Mouse (Mus musculus) fat pad, adult 2 months (tissue): ENCODE results near the gene Pnma5.
"Not testable (repeated sequence)": the region's sequence is repeated elsewhere in the genome, so short reads cannot be mapped to it uniquely, and the experiment has no call there.

Source experiments
- DNase-seq: peaks from one replicate; pipeline ENCODE4 v3.0.0-alpha.2; 2011; ENCODE audit warnings: low read depth, low spot score; ENCODE audit errors: extremely low read depth

Gene Pnma5

GRCm38 (mm10) chrX:73037003-73037402 is at the start of gene Pnma5:
Gene Pnma5, minus strand, starts transcription at chrX:73037103.
- DNase-seq, result no peak

GRCm38 (mm10) chrX:73082267-73083055 is 45.6 kb upstream of the Pnma5 start, which contains the start of gene Xlr4a:
Gene Xlr4a, minus strand, starts transcription at chrX:73082478.
- not testable (repeated sequence) for DNase-seq

GRCm38 (mm10) chrX:73066765-73067312 is 29.9 kb upstream of the Pnma5 start:
- not testable (repeated sequence) for DNase-seq

GRCm38 (mm10) chrX:73064415-73064793 is 27.5 kb upstream of the Pnma5 start, which contains the start of gene Pnma3:
Gene Pnma3, plus strand, starts transcription at chrX:73064787.
- no peak for DNase-seq

GRCm38 (mm10) chrX:73063512-73064414 is 26.9 kb upstream of the Pnma5 start:
- DNase-seq, result no peak

GRCm38 (mm10) chrX:73062323-73062722 is 25.4 kb upstream of the Pnma5 start:
- no peak for DNase-seq

GRCm38 (mm10) chrX:73061528-73061927 is 24.6 kb upstream of the Pnma5 start:
- DNase-seq, result no peak

- DNase-seq, result no peak
Measured at GRCm38 (mm10) chrX:73053860-73054563, 17.1 kb upstream of the Pnma5 start.

- no peak for DNase-seq
Measured at GRCm38 (mm10) chrX:73039666-73040065, 2.8 kb upstream of the Pnma5 start.

GRCm38 (mm10) chrX:73038831-73039230 is 1.9 kb upstream of the Pnma5 start:
- DNase-seq, result no peak

- DNase-seq, result no peak
Measured at GRCm38 (mm10) chrX:73012846-73013245, 24.1 kb downstream of the Pnma5 start.

- no peak for DNase-seq
Measured at GRCm38 (mm10) chrX:73007597-73008479, 29.1 kb downstream of the Pnma5 start.

- DNase-seq, result no peak
Measured at GRCm38 (mm10) chrX:73005678-73006077, 31.2 kb downstream of the Pnma5 start.

- DNase-seq, result no peak
Measured at GRCm38 (mm10) chrX:73003110-73003509, 33.8 kb downstream of the Pnma5 start.

GRCm38 (mm10) chrX:72995542-72995941 is 41.4 kb downstream of the Pnma5 start:
- DNase-seq, result no peak

GRCm38 (mm10) chrX:72992291-72992919 is 44.5 kb downstream of the Pnma5 start:
- DNase-seq, result no peak

GRCm38 (mm10) chrX:72990581-72990980 is 46.3 kb downstream of the Pnma5 start:
- no peak for DNase-seq

GRCm38 (mm10) chrX:72988431-72988830 is 48.5 kb downstream of the Pnma5 start:
- no peak for DNase-seq

- DNase-seq, result no peak
Measured at GRCm38 (mm10) chrX:72987520-72987905, 49.4 kb downstream of the Pnma5 start.
